Mouse (Mus musculus) kidney, postnatal 36 days (tissue): ENCODE measurements around the gene Map10.

Experiments
- DNase-seq, 2 experiments: peaks; one replicate each; pipeline ENCODE4 v3.0.0; 2021 to 2022; ENCODE audit warnings: mixed read lengths in 2 of 2

Map10 gene

DNA sequence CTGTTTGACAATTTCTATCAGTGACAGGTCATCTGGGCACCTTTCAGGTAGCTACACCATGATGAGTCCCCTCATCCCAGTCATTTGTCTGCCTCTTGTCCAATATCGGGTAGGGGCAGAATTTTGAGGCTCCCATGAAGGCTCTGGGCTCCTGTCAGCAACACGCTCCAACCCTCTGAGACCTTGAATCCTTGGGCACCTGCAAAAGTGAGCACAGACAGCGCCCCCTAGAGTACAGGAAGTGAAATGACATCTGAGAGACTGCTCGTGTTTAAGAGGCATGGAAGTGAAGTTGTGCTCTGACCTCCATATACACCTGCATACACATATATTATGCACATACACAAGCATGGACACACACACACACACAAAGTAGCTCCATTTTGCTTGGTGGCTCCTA, 49.3 kb downstream of the Map10 start:
- DNase-seq: no peak

DNA sequence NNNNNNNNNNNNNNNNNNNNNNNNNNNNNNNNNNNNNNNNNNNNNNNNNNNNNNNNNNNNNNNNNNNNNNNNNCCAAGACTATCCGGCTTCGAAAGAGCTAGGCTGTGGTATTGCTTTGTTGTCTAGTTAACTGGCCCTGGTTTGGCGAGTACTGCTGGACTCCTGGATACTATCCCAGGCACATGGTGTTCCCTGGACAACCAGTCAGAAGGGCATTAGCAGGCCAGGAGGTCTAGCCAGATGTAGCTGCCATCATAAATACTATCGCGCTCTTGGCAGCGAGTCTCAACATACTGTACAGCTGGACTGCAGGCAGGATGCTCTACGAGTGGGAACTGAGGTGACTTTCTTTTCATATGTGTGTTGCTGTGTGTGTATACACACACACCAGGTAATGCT, 53.1 kb downstream of the Map10 start:
- DNase-seq: peak; percentile 66 to 67
